Mouse (Mus musculus): ENCODE measurements around the gene Pafah1b1.

Gene Pafah1b1

GRCm38 (mm10) chr11:74720668-74721067, 3.8 kb downstream of the Pafah1b1 start:
- no peak for DNase-seq (ENCODE audit: low spot score)

- no peak for DNase-seq (ENCODE audit: low spot score)
Measured at GRCm38 (mm10) chr11:74715971-74716525, 8.4 kb downstream of the Pafah1b1 start.

- DNase-seq (ENCODE audit: low spot score) = no peak
Measured at GRCm38 (mm10) chr11:74710671-74711070, 13.8 kb downstream of the Pafah1b1 start.

GRCm38 (mm10) chr11:74708781-74709180, 15.7 kb downstream of the Pafah1b1 start:
- DNase-seq (ENCODE audit: low spot score) = no peak

GRCm38 (mm10) chr11:74704068-74704467, 20.4 kb downstream of the Pafah1b1 start:
- no peak for DNase-seq (ENCODE audit: low spot score)

GRCm38 (mm10) chr11:74699505-74699904, 25.0 kb downstream of the Pafah1b1 start:
- no peak for DNase-seq (ENCODE audit: low spot score)

GRCm38 (mm10) chr11:74692151-74692550, 32.3 kb downstream of the Pafah1b1 start:
- DNase-seq (ENCODE audit: low spot score) = no peak

GRCm38 (mm10) chr11:74675156-74675555, 49.3 kb downstream of the Pafah1b1 start:
- no peak for DNase-seq (ENCODE audit: low spot score)

- no peak for DNase-seq (ENCODE audit: low spot score)
Measured at GRCm38 (mm10) chr11:74674713-74675112, 49.8 kb downstream of the Pafah1b1 start.

- no peak for DNase-seq (ENCODE audit: low spot score)
Measured at GRCm38 (mm10) chr11:74673561-74673960, 50.9 kb downstream of the Pafah1b1 start.

GRCm38 (mm10) chr11:74672901-74673513, 51.5 kb downstream of the Pafah1b1 start:
- DNase-seq (ENCODE audit: low spot score) = no peak

GRCm38 (mm10) chr11:74671839-74672238, 52.6 kb downstream of the Pafah1b1 start:
- no peak for DNase-seq (ENCODE audit: low spot score)

- no peak for DNase-seq (ENCODE audit: low spot score)
Measured at GRCm38 (mm10) chr11:74671013-74671412, 53.5 kb downstream of the Pafah1b1 start.

- no peak for DNase-seq (ENCODE audit: low spot score)
Measured at GRCm38 (mm10) chr11:74670151-74670550, 54.3 kb downstream of the Pafah1b1 start.

GRCm38 (mm10) chr11:74668971-74669370, 55.5 kb downstream of the Pafah1b1 start:
- DNase-seq (ENCODE audit: low spot score) = no peak

- DNase-seq (ENCODE audit: low spot score) = no peak
Measured at GRCm38 (mm10) chr11:74668466-74668865, 56.0 kb downstream of the Pafah1b1 start.

GRCm38 (mm10) chr11:74667582-74668010, 56.9 kb downstream of the Pafah1b1 start:
- no peak for DNase-seq (ENCODE audit: low spot score)

- no peak for DNase-seq (ENCODE audit: low spot score)
Measured at GRCm38 (mm10) chr11:74666776-74667581, 57.5 kb downstream of the Pafah1b1 start.

- DNase-seq (ENCODE audit: low spot score) = no peak
Measured at GRCm38 (mm10) chr11:74666284-74666652, 58.2 kb downstream of the Pafah1b1 start.

- DNase-seq (ENCODE audit: low spot score) = no peak
Measured at GRCm38 (mm10) chr11:74665631-74666283, 58.7 kb downstream of the Pafah1b1 start.

- no peak for DNase-seq (ENCODE audit: low spot score)
Measured at GRCm38 (mm10) chr11:74664906-74665305, 59.6 kb downstream of the Pafah1b1 start.

- no peak for DNase-seq (ENCODE audit: low spot score)
Measured at GRCm38 (mm10) chr11:74664279-74664678, 60.2 kb downstream of the Pafah1b1 start.

GRCm38 (mm10) chr11:74662221-74662620, 62.2 kb downstream of the Pafah1b1 start:
- DNase-seq (ENCODE audit: low spot score) = no peak

Data from retina, embryonic 14.5 days (tissue).